Comparison of ENCODE assay signal across 10 mouse cellular contexts in genomic region chr15:102409286-102409685, GRCm38 (mm10). TPM values are rescaled to one million over a fixed set of nuclear protein-coding genes. Genes with fewer than 3 reads are reported as not detected.
DNase-seq lines count a peak whose midpoint lies in the region; ATAC-seq and TF ChIP-seq lines count a peak whose summit lies in the region.
"Had no signal": no experiment of that assay in that cellular context is flagged by ENCODE, and none has a peak within 500 bp of the region (broad histone marks: within the 10 kb centered on the region; RNA-seq: fewer than 3 reads in every experiment).

No protein-coding gene starts in this region.

- 90% methylated on average over 3 of the region's 3 CpGs for WGBS in heart, embryonic 12.5 days
- WGBS in limb, embryonic 13.5 days = 93% methylated on average over 3 of the region's 3 CpGs
- 93% methylated on average over 3 of the region's 3 CpGs for WGBS in stomach, postnatal 0 days

- no peak for DNase-seq in heart, postnatal 36 days
- no peak for DNase-seq in testis, postnatal 10 days (ENCODE audit: low spot score)
- DNase-seq in stomach, postnatal 0 days (ENCODE audit: low spot score) = no peak
- DNase-seq in gastrocnemius, adult 18-20 months (ENCODE audit: low spot score) = no peak
- no peak for DNase-seq in cerebellum, adult 18-20 months
- DNase-seq: cerebellum, postnatal 10 days had no signal

- TF ChIP-seq EP300 in stomach, postnatal 0 days (optimal IDR thresholded peaks at IDR 0.05) = no peak

- H3K4me2 ChIP-seq in heart, embryonic 12.5 days = peak overlapping the region; percentile 8; the same call in 1 of the 2 replicates
- H3K4me2 ChIP-seq in limb, embryonic 13.5 days (replicated peaks) = peak overlapping the region; percentile 44
- no peak overlapping the region for H3K4me2 ChIP-seq in stomach, postnatal 0 days (replicated peaks; ENCODE audit: low read depth)

- intact Hi-C loops in heart, postnatal 36 days (cut with DNase I) = no loop called here

- no peaks in the 10 kb centered on the region for H3K27me3 ChIP-seq in heart, embryonic 12.5 days (replicated peaks)
- no peaks in the 10 kb centered on the region for H3K27me3 ChIP-seq in testis, adult 2 months (ENCODE audit: control insufficient read depth, insufficient read depth, low read length)
- H3K27me3 ChIP-seq in limb, embryonic 13.5 days = no peaks in the 10 kb centered on the region
- H3K27me3 ChIP-seq in stomach, postnatal 0 days (ENCODE audit: control insufficient read depth, insufficient read depth, low read length) = no peaks in the 10 kb centered on the region

- peaks cover 37% of the 10 kb centered on the region for H3K4me1 ChIP-seq in heart, embryonic 12.5 days (replicated peaks)
- peaks cover 6% of the 10 kb centered on the region for H3K4me1 ChIP-seq in testis, adult 2 months (ENCODE audit: control insufficient read depth, insufficient read depth, low read length)
- H3K4me1 ChIP-seq in limb, embryonic 13.5 days = peaks cover 52% of the 10 kb centered on the region
- H3K4me1 ChIP-seq in stomach, postnatal 0 days (replicated peaks; ENCODE audit: control insufficient read depth, insufficient read depth) = 0 out of 2 replicates have a peak, but pooled peaks cover 3% of the 10 kb centered on the region

- no peak for TF ChIP-seq POLR2A in testis, adult 2 months (IDR thresholded peaks at IDR 0.05; ENCODE audit: control insufficient read depth, low read depth, low read length)

- 0 out of 2 replicates have a peak overlapping the region, but pooled peaks have one; percentile 40 for H3K9ac ChIP-seq in heart, embryonic 12.5 days
- 0 out of 2 replicates have a peak overlapping the region, but pooled peaks have one; percentile 36 for H3K9ac ChIP-seq in limb, embryonic 13.5 days
- 0 out of 2 replicates have a peak overlapping the region, but pooled peaks have one; percentile 23 for H3K9ac ChIP-seq in stomach, postnatal 0 days (ENCODE audit: low read length)

- H3K4me3 ChIP-seq in heart, embryonic 12.5 days = no peak overlapping the region
- peak overlapping the region; percentile 19 for H3K4me3 ChIP-seq in testis, adult 2 months (ENCODE audit: control insufficient read depth, low read depth, low read length)
- peak overlapping the region; percentile 16; the same call in 1 of the 2 replicates for H3K4me3 ChIP-seq in limb, embryonic 13.5 days
- H3K4me3 ChIP-seq in stomach, postnatal 0 days (ENCODE audit: low read depth, low read length) = no peak overlapping the region

- peaks cover 55% of the 10 kb centered on the region for H3K36me3 ChIP-seq in heart, embryonic 12.5 days
- H3K36me3 ChIP-seq in testis, adult 2 months (ENCODE audit: control insufficient read depth, insufficient read depth, low read length) = peaks cover 1% of the 10 kb centered on the region; the same call in 1 of the 2 replicates
- peaks cover 64% of the 10 kb centered on the region for H3K36me3 ChIP-seq in limb, embryonic 13.5 days
- peaks cover 22% of the 10 kb centered on the region for H3K36me3 ChIP-seq in stomach, postnatal 0 days (ENCODE audit: control insufficient read depth, insufficient read depth, low read length)

- H3K9me3 ChIP-seq in heart, embryonic 12.5 days (replicated peaks) = no peaks in the 10 kb centered on the region; the same call in 1 of the 2 replicates
- no peaks in the 10 kb centered on the region for H3K9me3 ChIP-seq in limb, embryonic 13.5 days
- no peaks in the 10 kb centered on the region for H3K9me3 ChIP-seq in stomach, postnatal 0 days (ENCODE audit: control insufficient read depth, low read length)

- no peak overlapping the region for H3K27ac ChIP-seq in heart, embryonic 12.5 days (ENCODE audit: poor library complexity, severe bottlenecking)
- H3K27ac ChIP-seq in testis, adult 2 months (ENCODE audit: control insufficient read depth, insufficient read depth, low read depth, low read length) = no peak overlapping the region
- H3K27ac ChIP-seq in limb, embryonic 13.5 days = no peak overlapping the region
- no peak overlapping the region; the same call in 1 of the 2 replicates for H3K27ac ChIP-seq in stomach, postnatal 0 days (replicated peaks)

- TF ChIP-seq CTCF in testis, adult 2 months (IDR thresholded peaks at IDR 0.05; ENCODE audit: control insufficient read depth, insufficient read depth, insufficient replicate concordance, low read depth, low read length) = no peak
- no peak for TF ChIP-seq CTCF in stomach, postnatal 0 days (IDR thresholded peaks at IDR 0.05; ENCODE audit: low read depth)

- no peak for ATAC-seq in heart, embryonic 12.5 days (ENCODE audit: insufficient number of reproducible peaks, low FRiP score)
- ATAC-seq in limb, embryonic 13.5 days (ENCODE audit: low FRiP score, low read depth) = no peak
- ATAC-seq in stomach, postnatal 0 days (ENCODE audit: low FRiP score, low TSS enrichment) = no peak

RNA-seq across cellular contexts. Expression of gene Sp1, which starts 3.3 kb away (rescaled TPM):
- polyA plus RNA-seq in heart, embryonic 12.5 days (2016; fragmentation: Nextera tagmentation; extraction: Ambion mirVana) = 6.9 and 7.3 TPM in 2 replicates
- total RNA-seq in heart, postnatal 36 days (2021) = 10 to 100 TPM; 45.7 to 49.1 TPM
- polyA plus RNA-seq in testis, adult 2 months (2012; rRNA removed) = 17.0 and 18.5 TPM in 2 replicates
- 11.6 and 12.0 TPM in 2 replicates for polyA plus RNA-seq in limb, embryonic 13.5 days (2015; fragmentation: Nextera tagmentation; extraction: Ambion mirVana)
- polyA plus RNA-seq in stomach, postnatal 0 days (2015; fragmentation: Nextera tagmentation; extraction: Ambion mirVana) = 4.4 and 4.7 TPM in 2 replicates
- 10 to 100 TPM; 16.1 to 19.3 TPM for total RNA-seq in gastrocnemius, adult 18-20 months (2021)

RNA-seq across cellular contexts. Expression of gene Amhr2, which starts 35.9 kb away (rescaled TPM):
- 0.38 and 0.71 TPM in 2 replicates for polyA plus RNA-seq in heart, embryonic 12.5 days (2016; fragmentation: Nextera tagmentation; extraction: Ambion mirVana)
- total RNA-seq in heart, postnatal 36 days (2021) = under 1 TPM; 0.16 to 0.78 TPM
- polyA plus RNA-seq in testis, adult 2 months (2012; rRNA removed) = 131 and 168 TPM in 2 replicates
- polyA plus RNA-seq in limb, embryonic 13.5 days (2015; fragmentation: Nextera tagmentation; extraction: Ambion mirVana) = 0.23 and 0.36 TPM in 2 replicates
- 0.42 and 0.80 TPM in 2 replicates for polyA plus RNA-seq in stomach, postnatal 0 days (2015; fragmentation: Nextera tagmentation; extraction: Ambion mirVana)
- total RNA-seq in gastrocnemius, adult 18-20 months (2021) = 10 to 100 TPM; 11.1 to 17.7 TPM

RNA-seq across cellular contexts. Expression of gene Sp7, which starts 42.3 kb away (rescaled TPM):
- 0.34 and 0.58 TPM in 2 replicates for polyA plus RNA-seq in heart, embryonic 12.5 days (2016; fragmentation: Nextera tagmentation; extraction: Ambion mirVana)
- not detected for total RNA-seq in heart, postnatal 36 days (2021)
- 0.06 TPM in 1 of 2 replicates, not detected in the other for polyA plus RNA-seq in testis, adult 2 months (2012; rRNA removed)
- 6.0 and 7.4 TPM in 2 replicates for polyA plus RNA-seq in limb, embryonic 13.5 days (2015; fragmentation: Nextera tagmentation; extraction: Ambion mirVana)
- polyA plus RNA-seq in stomach, postnatal 0 days (2015; fragmentation: Nextera tagmentation; extraction: Ambion mirVana) = 0.40 and 0.41 TPM in 2 replicates
- total RNA-seq in gastrocnemius, adult 18-20 months (2021) = not detected
- polyA plus RNA-seq: small intestine, adult 2 months had no signal

RNA-seq across cellular contexts. Expression of gene Prr13, which starts 49.5 kb away (rescaled TPM):
- polyA plus RNA-seq in heart, embryonic 12.5 days (2016; fragmentation: Nextera tagmentation; extraction: Ambion mirVana) = 116 and 119 TPM in 2 replicates
- total RNA-seq in heart, postnatal 36 days (2021) = 10 to 100 TPM; 19.4 to 26.1 TPM
- 18.5 and 19.7 TPM in 2 replicates for polyA plus RNA-seq in testis, adult 2 months (2012; rRNA removed)
- 59.5 and 62.6 TPM in 2 replicates for polyA plus RNA-seq in limb, embryonic 13.5 days (2015; fragmentation: Nextera tagmentation; extraction: Ambion mirVana)
- 339 and 365 TPM in 2 replicates for polyA plus RNA-seq in stomach, postnatal 0 days (2015; fragmentation: Nextera tagmentation; extraction: Ambion mirVana)
- total RNA-seq in gastrocnemius, adult 18-20 months (2021) = 10 to 100 TPM; 20.4 to 23.2 TPM

RNA-seq across cellular contexts. Expression of gene Aaas, which starts 58.7 kb away (rescaled TPM):
- polyA plus RNA-seq in heart, embryonic 12.5 days (2016; fragmentation: Nextera tagmentation; extraction: Ambion mirVana) = 53.8 and 55.8 TPM in 2 replicates
- total RNA-seq in heart, postnatal 36 days (2021) = 10 to 100 TPM; 12.5 to 12.8 TPM
- polyA plus RNA-seq in testis, adult 2 months (2012; rRNA removed) = 41.5 and 43.5 TPM in 2 replicates
- polyA plus RNA-seq in limb, embryonic 13.5 days (2015; fragmentation: Nextera tagmentation; extraction: Ambion mirVana) = 75.9 and 76.6 TPM in 2 replicates
- polyA plus RNA-seq in stomach, postnatal 0 days (2015; fragmentation: Nextera tagmentation; extraction: Ambion mirVana) = 21.1 and 21.7 TPM in 2 replicates
- 10 to 100 TPM in 1 of 2 experiments, 1 to 10 TPM in 1; 6.6 to 11.4 TPM for total RNA-seq in gastrocnemius, adult 18-20 months (2021)

Comparison
In these comparisons a context has a peak if more than half of its experiments do, and no peak if none do; other contexts are left out.
1. H3K4me3 ChIP-seq: peak in testis, adult 2 months (single experiment) and limb, embryonic 13.5 days (single experiment); none in heart, embryonic 12.5 days (single experiment) and stomach, postnatal 0 days (single experiment).
2. RNA of gene Amhr2, which starts 35.9 kb away (polyA plus RNA-seq): 131 to 168 TPM in testis, adult 2 months; 0.42 to 0.80 TPM in stomach, postnatal 0 days, 0.38 to 0.71 TPM in heart, embryonic 12.5 days and 0.23 to 0.36 TPM in limb, embryonic 13.5 days; every median in the first group is over 10 times any median in the second.
3. Peak in every context shown above with its lines, with median percentiles within 50 percentile points of each other: H3K9ac ChIP-seq.